Mouse (Mus musculus): ENCODE results near the gene Mical3. TPM values are rescaled to one million over a fixed set of nuclear protein-coding genes. Genes with fewer than 3 reads are reported as not detected.

Gene Mical3
- total RNA-seq, 1 experiment: 30.0 TPM

DNA sequence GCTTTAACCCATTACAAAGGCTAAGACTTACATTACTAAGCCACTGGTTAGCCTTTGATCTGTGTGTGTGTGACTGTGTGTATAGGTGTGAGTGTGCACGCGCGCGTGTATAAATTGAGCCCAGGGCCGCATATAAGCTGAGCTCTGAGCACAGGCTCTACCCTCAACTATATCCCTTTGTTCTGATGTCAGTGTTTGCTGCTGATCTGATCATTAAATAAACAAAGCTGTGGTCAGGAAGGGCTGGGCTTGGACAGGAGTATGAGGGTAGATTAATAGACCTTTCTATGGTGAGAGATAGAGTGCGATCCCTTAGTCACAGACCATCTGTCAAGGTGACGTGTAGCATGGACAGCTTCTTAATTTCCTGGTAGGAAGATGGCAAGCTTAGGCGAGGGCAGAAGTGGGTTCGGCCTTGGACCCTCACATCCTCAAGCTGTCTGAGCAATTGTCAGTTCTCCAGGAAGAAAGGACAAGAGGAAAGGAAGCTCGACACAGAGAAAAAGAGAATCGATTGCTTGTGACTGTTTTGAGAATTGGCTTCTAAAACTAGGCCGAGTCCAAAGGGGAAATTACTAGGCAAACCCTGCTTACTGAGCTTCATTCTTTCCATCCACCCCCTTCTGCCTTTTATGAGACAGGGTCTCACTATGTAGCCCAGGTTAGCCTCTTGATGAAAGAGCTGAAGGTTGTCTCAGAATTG is 7.7 kb upstream of the Mical3 start:
- no peak overlapping the region for H3K4me3 ChIP-seq (ENCODE audit: insufficient read depth in 1 of 2, low read depth in 1 of 2, low read length in 2 of 2, poor library complexity in 1 of 2, severe bottlenecking in 1 of 2)
- H3K4me1 ChIP-seq (ENCODE audit: control insufficient read depth in 2 of 2, insufficient read depth in 2 of 2, low read length in 2 of 2, poor library complexity in 1 of 2): peaks cover 2 to 17% of the 10 kb centered on the region in 2 experiments
- no peaks in the 10 kb centered on the region for H3K9me3 ChIP-seq (ENCODE audit: control insufficient read depth, insufficient read depth, low read depth, low read length)
- H3K9ac ChIP-seq (ENCODE audit: insufficient read depth, low read depth, low read length, poor library complexity, severe bottlenecking): no peak overlapping the region
- TF ChIP-seq MAFK (IDR thresholded peaks at IDR 0.05; ENCODE audit: insufficient read depth, low read depth, low read length): no peak
- TF ChIP-seq CHD2 (IDR thresholded peaks at IDR 0.05; ENCODE audit: low read depth, low read length): no peak
- TF ChIP-seq HCFC1 (IDR thresholded peaks at IDR 0.05; ENCODE audit: borderline replicate concordance, insufficient read depth, low read length): no peak
- TF ChIP-seq ZNF384 (IDR thresholded peaks at IDR 0.05; ENCODE audit: low read depth, low read length): no peak
- no peak for TF ChIP-seq ZC3H11A (IDR thresholded peaks at IDR 0.05; ENCODE audit: borderline replicate concordance, low read depth, low read length)
- H3K36me3 ChIP-seq (ENCODE audit: control insufficient read depth, insufficient read depth, low read length, poor library complexity, severe bottlenecking): no peaks in the 10 kb centered on the region
- in situ Hi-C loops (cut with MboI; ENCODE audit: low sequenced_read_pairs in 2 of 2, unreplicated experiment in 2 of 2): no loop called here
- no peak overlapping the region for H3K27ac ChIP-seq (ENCODE audit: insufficient read depth, low read depth, low read length, poor library complexity, severe bottlenecking)
- DNase-seq (ENCODE audit: low read depth, low spot score): no peak

DNA sequence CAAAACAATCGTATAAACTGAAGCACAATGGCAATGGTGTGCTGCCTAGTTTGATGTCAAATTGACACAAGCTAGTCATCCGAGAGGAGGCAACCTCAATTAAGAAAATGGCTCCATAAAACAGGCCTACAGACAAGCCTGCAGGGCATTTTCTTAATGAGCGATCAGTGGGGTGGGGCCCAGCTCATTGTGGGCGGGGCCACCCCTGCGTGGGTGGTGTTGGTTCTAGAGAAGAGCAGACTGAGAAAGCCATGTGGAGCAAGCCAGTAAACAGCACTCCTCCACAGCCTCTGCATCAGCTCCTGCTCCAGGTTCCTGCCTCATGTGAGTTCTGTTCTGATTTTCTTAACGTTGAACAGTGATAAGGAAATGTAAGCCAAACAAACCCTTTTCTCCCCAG is 6.4 kb upstream of the Mical3 start:
- Histone ChIP-seq H3K4me1 (ENCODE audit: control insufficient read depth in 2 of 2, insufficient read depth in 2 of 2, low read length in 2 of 2, poor library complexity in 1 of 2) (peaks cover 2 to 17% of the 10 kb centered on the region in 2 experiments), H3K9ac (ENCODE audit: insufficient read depth, low read depth, low read length, poor library complexity, severe bottlenecking) (no peak overlapping the region), H3K9me3 (ENCODE audit: control insufficient read depth, insufficient read depth, low read depth, low read length) (no peaks in the 10 kb centered on the region), H3K27ac (ENCODE audit: insufficient read depth, low read depth, low read length, poor library complexity, severe bottlenecking) (no peak overlapping the region), H3K4me3 (ENCODE audit: insufficient read depth in 1 of 2, low read depth in 1 of 2, low read length in 2 of 2, poor library complexity in 1 of 2, severe bottlenecking in 1 of 2) (no peak overlapping the region), H3K36me3 (ENCODE audit: control insufficient read depth, insufficient read depth, low read length, poor library complexity, severe bottlenecking) (no peaks in the 10 kb centered on the region)
- TF ChIP-seq ZC3H11A (IDR thresholded peaks at IDR 0.05; ENCODE audit: borderline replicate concordance, low read depth, low read length) (no peak), MAFK (IDR thresholded peaks at IDR 0.05; ENCODE audit: insufficient read depth, low read depth, low read length) (no peak), HCFC1 (IDR thresholded peaks at IDR 0.05; ENCODE audit: borderline replicate concordance, insufficient read depth, low read length) (no peak), CHD2 (IDR thresholded peaks at IDR 0.05; ENCODE audit: low read depth, low read length) (no peak), ZNF384 (IDR thresholded peaks at IDR 0.05; ENCODE audit: low read depth, low read length) (no peak)
- DNase-seq (ENCODE audit: low read depth, low spot score): peak; percentile 69
- in situ Hi-C loops (cut with MboI; ENCODE audit: low sequenced_read_pairs in 2 of 2, unreplicated experiment in 2 of 2): no loop called here

DNA sequence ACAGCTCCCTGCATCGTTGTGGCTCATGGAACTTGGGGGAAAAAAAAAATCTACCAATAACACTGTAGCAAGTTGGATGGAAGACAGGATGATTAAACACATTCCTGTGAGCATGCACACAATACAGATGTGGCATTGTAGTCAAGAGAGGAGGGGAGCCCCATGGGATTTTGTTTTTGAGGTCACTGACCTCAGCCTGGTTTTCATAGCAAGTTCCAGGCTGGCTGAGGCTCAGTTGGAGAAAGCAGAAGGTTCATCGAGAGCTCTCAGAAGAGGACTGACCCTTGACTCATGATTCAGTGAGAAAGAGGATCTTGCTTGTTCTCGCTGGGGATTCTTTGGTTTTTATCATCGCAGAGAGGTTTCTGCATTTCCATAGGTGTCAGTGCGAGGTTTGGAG is 4.1 kb upstream of the Mical3 start:
- in situ Hi-C loops (cut with MboI; ENCODE audit: low sequenced_read_pairs in 2 of 2, unreplicated experiment in 2 of 2): no loop called here
- H3K9me3 ChIP-seq (ENCODE audit: control insufficient read depth, insufficient read depth, low read depth, low read length): no peaks in the 10 kb centered on the region
- H3K9ac ChIP-seq (ENCODE audit: insufficient read depth, low read depth, low read length, poor library complexity, severe bottlenecking): no peak overlapping the region
- no peak overlapping the region for H3K27ac ChIP-seq (ENCODE audit: insufficient read depth, low read depth, low read length, poor library complexity, severe bottlenecking)
- peaks cover 2 to 14% of the 10 kb centered on the region in 2 experiments for H3K4me1 ChIP-seq (ENCODE audit: control insufficient read depth in 2 of 2, insufficient read depth in 2 of 2, low read length in 2 of 2, poor library complexity in 1 of 2)
- no peak for TF ChIP-seq ZC3H11A (IDR thresholded peaks at IDR 0.05; ENCODE audit: borderline replicate concordance, low read depth, low read length)
- TF ChIP-seq ZNF384 (IDR thresholded peaks at IDR 0.05; ENCODE audit: low read depth, low read length): no peak
- TF ChIP-seq CHD2 (IDR thresholded peaks at IDR 0.05; ENCODE audit: low read depth, low read length): no peak
- no peak for TF ChIP-seq HCFC1 (IDR thresholded peaks at IDR 0.05; ENCODE audit: borderline replicate concordance, insufficient read depth, low read length)
- TF ChIP-seq MAFK (IDR thresholded peaks at IDR 0.05; ENCODE audit: insufficient read depth, low read depth, low read length): no peak
- H3K4me3 ChIP-seq (ENCODE audit: insufficient read depth in 1 of 2, low read depth in 1 of 2, low read length in 2 of 2, poor library complexity in 1 of 2, severe bottlenecking in 1 of 2): no peak overlapping the region
- DNase-seq (ENCODE audit: low read depth, low spot score): no peak
- H3K36me3 ChIP-seq (ENCODE audit: control insufficient read depth, insufficient read depth, low read length, poor library complexity, severe bottlenecking): no peaks in the 10 kb centered on the region

DNA sequence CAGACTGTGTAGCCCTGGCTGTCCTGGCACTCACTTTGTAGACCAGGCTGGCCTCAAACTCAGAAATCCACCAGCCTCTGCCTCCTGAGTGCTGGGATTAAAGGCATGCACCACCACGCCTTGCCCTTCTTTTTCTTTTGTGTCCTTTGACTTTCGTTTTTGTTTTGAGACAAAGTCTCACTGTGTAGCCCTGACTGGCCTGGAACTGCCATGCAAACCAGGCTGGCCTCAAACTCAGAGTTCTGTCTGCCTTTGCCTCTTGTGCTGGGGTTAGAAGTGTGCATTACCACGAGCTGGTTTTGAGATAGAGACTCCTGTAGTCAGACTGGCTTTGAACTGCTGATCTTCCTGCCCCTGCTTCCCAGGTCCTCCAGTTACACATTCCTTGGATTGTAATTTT is 3.5 kb upstream of the Mical3 start:
- Histone ChIP-seq H3K4me3 (ENCODE audit: insufficient read depth in 1 of 2, low read depth in 1 of 2, low read length in 2 of 2, poor library complexity in 1 of 2, severe bottlenecking in 1 of 2) (no peak overlapping the region), H3K4me1 (ENCODE audit: control insufficient read depth in 2 of 2, insufficient read depth in 2 of 2, low read length in 2 of 2, poor library complexity in 1 of 2) (peaks cover 3 to 14% of the 10 kb centered on the region in 2 experiments), H3K36me3 (ENCODE audit: control insufficient read depth, insufficient read depth, low read length, poor library complexity, severe bottlenecking) (no peaks in the 10 kb centered on the region), H3K27ac (ENCODE audit: insufficient read depth, low read depth, low read length, poor library complexity, severe bottlenecking) (no peak overlapping the region), H3K9ac (ENCODE audit: insufficient read depth, low read depth, low read length, poor library complexity, severe bottlenecking) (no peak overlapping the region), H3K9me3 (ENCODE audit: control insufficient read depth, insufficient read depth, low read depth, low read length) (no peaks in the 10 kb centered on the region)
- TF ChIP-seq ZC3H11A (IDR thresholded peaks at IDR 0.05; ENCODE audit: borderline replicate concordance, low read depth, low read length): no peak
- TF ChIP-seq CHD2 (IDR thresholded peaks at IDR 0.05; ENCODE audit: low read depth, low read length): no peak
- TF ChIP-seq HCFC1 (IDR thresholded peaks at IDR 0.05; ENCODE audit: borderline replicate concordance, insufficient read depth, low read length): no peak
- no peak for TF ChIP-seq ZNF384 (IDR thresholded peaks at IDR 0.05; ENCODE audit: low read depth, low read length)
- no peak for TF ChIP-seq MAFK (IDR thresholded peaks at IDR 0.05; ENCODE audit: insufficient read depth, low read depth, low read length)
- in situ Hi-C loops (cut with MboI; ENCODE audit: low sequenced_read_pairs in 2 of 2, unreplicated experiment in 2 of 2): no loop called here
- DNase-seq (ENCODE audit: low read depth, low spot score): no peak

Measured in ES-E14 (cell line).